Mouse (Mus musculus) megakaryocyte, embryonic 14.5 days (primary cell): Measurements from ENCODE around the gene Glud1. TPM values are rescaled to one million over a fixed set of nuclear protein-coding genes. Genes with fewer than 3 reads are reported as not detected.
A peak's percentile ranks its signal among the peaks of the same experiment; 100 is the strongest.
"Not testable (repeated sequence)": the region's sequence is repeated elsewhere in the genome, so short reads cannot be mapped to it uniquely, and the experiment has no call there.

ENCODE experiments used
- H3K27me3 ChIP-seq: replicated peaks from 2 replicates; pipeline ENCODE3; 2012; ENCODE audit warnings: inconsistent platforms
- H3K36me3 ChIP-seq: replicated peaks from 2 replicates; pipeline ENCODE3; 2012; ENCODE audit warnings: low read length, inconsistent platforms, mixed read lengths
- H3K4me1 ChIP-seq: 2 replicates; pipeline ENCODE4 v1.6.1; 2012; ENCODE audit warnings: inconsistent platforms
- H3K4me3 ChIP-seq: replicated peaks from 2 replicates; pipeline ENCODE3; 2012; ENCODE audit warnings: moderate library complexity, mild to moderate bottlenecking, inconsistent platforms
- H3K9me3 ChIP-seq: 2 replicates; pipeline ENCODE4 v1.6.1; 2012; ENCODE audit warnings: inconsistent platforms
- FLI1 ChIP-seq: IDR thresholded peaks from 2 replicates; pipeline ENCODE4 v1.6.1; 2012; ENCODE audit warnings: low read length, inconsistent platforms, mixed read lengths
- GATA1 ChIP-seq: IDR thresholded peaks from 3 replicates; pipeline ENCODE4 v1.6.1; 2012; ENCODE audit warnings: mixed read lengths, low read length, inconsistent platforms, borderline replicate concordance
- polyA plus RNA-seq: library from polyadenylated mRNA; stranded (reverse); fragments of >175 nt; gene quantifications from 2 replicates; pipeline ENCODE4 v1.2.3, GENCODE M21; 2012; ENCODE audit warnings: low replicate concordance; ENCODE audit not compliant: insufficient read depth

The Glud1 gene
- polyA plus RNA-seq, 1 experiment: 26.7 TPM

DNA sequence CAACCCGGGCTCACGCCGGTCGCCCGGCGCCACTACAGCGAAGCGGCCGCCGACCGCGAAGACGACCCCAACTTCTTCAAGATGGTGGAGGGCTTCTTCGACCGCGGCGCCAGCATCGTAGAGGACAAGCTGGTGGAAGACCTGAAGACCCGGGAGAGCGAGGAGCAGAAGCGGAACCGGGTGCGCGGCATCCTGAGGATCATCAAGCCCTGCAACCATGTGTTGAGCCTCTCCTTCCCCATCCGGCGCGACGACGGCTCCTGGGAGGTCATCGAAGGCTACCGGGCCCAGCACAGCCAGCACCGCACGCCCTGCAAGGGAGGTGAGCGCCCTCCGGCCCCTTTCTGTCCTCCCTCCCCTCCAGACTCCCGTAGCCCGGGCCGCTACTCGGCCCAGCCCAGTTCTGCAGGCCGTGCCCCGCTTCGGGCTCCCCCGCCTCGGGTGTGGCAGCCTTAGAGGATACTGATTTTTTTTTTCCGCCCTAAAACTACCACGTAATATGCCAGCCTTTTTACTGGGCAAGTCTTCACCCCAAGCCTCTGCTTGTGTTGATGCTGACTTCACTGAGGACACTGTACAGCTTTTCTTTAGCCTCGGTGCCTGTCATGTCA lies 599 bp downstream of the Glud1 start:
- TF ChIP-seq FLI1: no peak
- no peak for TF ChIP-seq GATA1
- Histone ChIP-seq H3K4me3 (peak overlapping the region; percentile 97), H3K27me3 (no peaks in the 10 kb centered on the region), H3K4me1 (peaks cover 41% of the 10 kb centered on the region), H3K36me3 (peaks cover 13% of the 10 kb centered on the region), H3K9me3 (no peaks in the 10 kb centered on the region)

- Histone ChIP-seq H3K4me1 (peaks cover 42% of the 10 kb centered on the region), H3K36me3 (peaks cover 17% of the 10 kb centered on the region), H3K9me3 (no peaks in the 10 kb centered on the region), H3K27me3 (no peaks in the 10 kb centered on the region), H3K4me3 (peak overlapping the region; percentile 97)
- no peak for TF ChIP-seq FLI1
These were observed 1.2 kb downstream of the Glud1 start for GRCm38 (mm10) chr14:34311691-34312090.

DNA sequence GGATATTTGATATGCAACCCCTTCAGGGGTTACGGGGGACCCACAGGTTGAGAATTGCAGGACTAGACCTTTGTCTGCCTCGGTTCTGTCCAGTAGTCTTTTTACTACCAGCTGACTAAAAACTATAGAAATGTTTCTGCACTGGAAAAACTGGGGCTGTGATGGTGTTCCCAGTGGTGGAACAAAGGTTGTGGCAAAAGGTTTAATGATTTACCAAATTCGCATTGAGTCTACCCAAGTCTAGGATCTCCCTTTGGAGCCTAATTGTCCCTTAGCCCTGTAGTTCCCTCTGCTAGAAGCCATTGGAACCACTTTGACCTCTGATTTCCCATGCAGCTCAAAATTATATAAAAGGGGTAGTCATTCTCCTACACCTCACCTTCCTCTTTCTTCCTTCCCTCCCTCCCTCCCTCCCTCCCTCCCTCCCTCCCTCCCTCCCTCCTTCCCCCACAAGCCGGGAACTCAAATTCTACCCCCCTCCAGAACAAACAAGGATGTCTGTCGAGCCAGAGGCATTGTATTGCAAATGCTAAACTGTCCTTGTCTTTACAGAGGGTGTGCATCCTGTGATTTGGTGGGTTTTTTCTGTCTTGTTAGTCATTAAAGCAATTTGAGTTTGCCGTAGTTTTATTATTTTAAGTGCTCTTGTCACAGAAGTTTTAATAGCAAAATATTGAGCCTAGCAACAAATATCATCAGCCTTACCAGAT lies 2.0 kb downstream of the Glud1 start:
- Histone ChIP-seq H3K4me1 (peaks cover 39% of the 10 kb centered on the region), H3K36me3 (peaks cover 13% of the 10 kb centered on the region), H3K4me3 (peak overlapping the region; percentile 97), H3K27me3 (no peaks in the 10 kb centered on the region), H3K9me3 (no peaks in the 10 kb centered on the region)
- TF ChIP-seq FLI1: no peak
- no peak for TF ChIP-seq GATA1

- no peaks in the 10 kb centered on the region for H3K9me3 ChIP-seq
- TF ChIP-seq FLI1 (no peak), GATA1 (no peak)
- no peak overlapping the region for H3K4me3 ChIP-seq
- H3K27me3 ChIP-seq: no peaks in the 10 kb centered on the region
- peaks cover 43% of the 10 kb centered on the region for H3K4me1 ChIP-seq
- H3K36me3 ChIP-seq: peaks cover 16% of the 10 kb centered on the region
These were observed 3.1 kb downstream of the Glud1 start for GRCm38 (mm10) chr14:34313612-34314011.

GRCm38 (mm10) chr14:34314383-34314782 lies 3.9 kb downstream of the Glud1 start:
- H3K4me3 ChIP-seq, H3K9me3 ChIP-seq, H3K27me3 ChIP-seq: not testable (repeated sequence)
- H3K36me3 ChIP-seq: peaks cover 16% of the 10 kb centered on the region
- H3K4me1 ChIP-seq: peaks cover 40% of the 10 kb centered on the region

DNA sequence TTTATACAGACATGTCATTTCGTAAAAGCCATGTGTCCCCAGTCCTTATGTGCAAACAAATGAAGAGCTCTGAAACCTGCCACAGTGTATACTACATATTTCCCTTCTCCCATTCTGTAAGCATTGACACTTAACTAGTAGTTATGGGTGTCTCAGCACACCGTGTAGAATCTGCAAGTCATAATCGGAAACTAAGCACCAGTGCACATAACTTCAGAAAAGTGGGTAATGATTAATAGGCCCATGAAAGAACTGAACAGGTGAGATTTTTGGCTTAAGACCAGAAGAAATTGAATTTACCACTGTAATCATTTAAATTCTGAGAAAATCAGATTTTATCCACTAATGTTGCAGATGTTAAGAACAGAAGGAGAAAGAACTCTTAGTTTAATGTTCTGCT lies 4.3 kb downstream of the Glud1 start:
- Histone ChIP-seq H3K36me3 (peaks cover 21% of the 10 kb centered on the region), H3K4me1 (peaks cover 37% of the 10 kb centered on the region), H3K27me3 (no peaks in the 10 kb centered on the region)

GRCm38 (mm10) chr14:34316346-34316745 lies 5.8 kb downstream of the Glud1 start:
- no peaks in the 10 kb centered on the region for H3K9me3 ChIP-seq
- H3K27me3 ChIP-seq: no peaks in the 10 kb centered on the region
- no peak overlapping the region for H3K4me3 ChIP-seq
- H3K4me1 ChIP-seq: peaks cover 36% of the 10 kb centered on the region
- no peak for TF ChIP-seq FLI1
- no peak for TF ChIP-seq GATA1
- H3K36me3 ChIP-seq: peaks cover 36% of the 10 kb centered on the region

More for the DNA sequence above, 4.3 kb downstream of the Glud1 start:
- H3K9me3 ChIP-seq: no peaks in the 10 kb centered on the region
- TF ChIP-seq GATA1: no peak
- TF ChIP-seq FLI1: no peak
- H3K4me3 ChIP-seq: no peak overlapping the region

GRCm38 (mm10) chr14:34317431-34317830 lies 6.9 kb downstream of the Glud1 start:
- Histone ChIP-seq H3K9me3 (no peaks in the 10 kb centered on the region), H3K4me1 (peaks cover 29% of the 10 kb centered on the region), H3K27me3 (no peaks in the 10 kb centered on the region), H3K36me3 (peaks cover 42% of the 10 kb centered on the region), H3K4me3 (no peak overlapping the region)
- TF ChIP-seq FLI1 (no peak), GATA1 (no peak)

DNA sequence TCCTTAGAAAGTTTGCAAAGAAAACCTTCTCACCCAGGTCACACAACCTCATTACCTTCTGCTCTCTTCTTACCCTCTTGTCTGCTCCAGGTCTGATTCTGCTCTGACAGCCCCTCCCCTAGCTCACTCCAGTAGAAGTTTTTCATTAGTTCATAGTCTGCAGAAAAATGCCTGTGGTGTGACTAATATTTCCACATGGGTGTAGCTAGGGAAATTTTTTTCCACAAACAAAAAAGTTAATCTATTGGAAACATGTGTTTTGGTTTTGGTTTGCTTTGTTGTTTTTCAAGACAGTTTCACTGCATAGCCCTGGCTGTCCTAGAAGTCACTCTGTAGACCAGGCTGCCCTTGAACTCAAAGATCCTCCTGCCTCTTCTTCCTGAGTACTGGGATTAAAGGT lies 7.6 kb downstream of the Glud1 start:
- no peak for TF ChIP-seq FLI1
- TF ChIP-seq GATA1: no peak
- Histone ChIP-seq H3K4me3 (no peak overlapping the region), H3K4me1 (peaks cover 22% of the 10 kb centered on the region), H3K9me3 (no peaks in the 10 kb centered on the region), H3K36me3 (peaks cover 43% of the 10 kb centered on the region), H3K27me3 (no peaks in the 10 kb centered on the region)

DNA sequence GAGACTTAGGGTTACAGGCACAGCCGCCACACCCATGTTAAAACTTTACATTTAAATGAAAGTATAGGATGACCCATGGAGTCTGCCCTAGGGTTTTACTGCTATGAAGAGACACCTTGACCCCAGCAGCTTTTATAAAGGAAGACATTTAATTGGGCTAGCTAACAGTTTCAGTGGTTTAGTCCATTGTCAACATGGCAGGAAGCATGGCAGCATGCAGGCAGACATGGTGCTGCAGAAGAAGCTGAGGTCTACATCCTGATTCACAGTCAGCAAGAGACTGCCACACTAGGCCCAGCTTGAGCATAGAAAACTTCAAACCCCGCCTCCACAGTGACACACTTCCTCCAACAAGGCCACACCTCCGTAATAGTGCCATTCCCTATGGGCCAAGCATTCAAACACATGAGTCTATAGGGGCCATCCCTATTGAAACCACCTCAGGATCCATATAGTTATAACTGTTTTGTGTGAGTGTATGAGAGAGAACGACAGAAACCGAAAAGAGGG lies 13.1 kb downstream of the Glud1 start:
- H3K4me3 ChIP-seq: no peak overlapping the region
- H3K27me3 ChIP-seq: no peaks in the 10 kb centered on the region
- H3K36me3 ChIP-seq: peaks cover 76% of the 10 kb centered on the region
- H3K9me3 ChIP-seq: no peaks in the 10 kb centered on the region
- no peak for TF ChIP-seq GATA1
- no peak for TF ChIP-seq FLI1
- peaks cover 16% of the 10 kb centered on the region; the same call in 1 of the 2 replicates for H3K4me1 ChIP-seq

DNA sequence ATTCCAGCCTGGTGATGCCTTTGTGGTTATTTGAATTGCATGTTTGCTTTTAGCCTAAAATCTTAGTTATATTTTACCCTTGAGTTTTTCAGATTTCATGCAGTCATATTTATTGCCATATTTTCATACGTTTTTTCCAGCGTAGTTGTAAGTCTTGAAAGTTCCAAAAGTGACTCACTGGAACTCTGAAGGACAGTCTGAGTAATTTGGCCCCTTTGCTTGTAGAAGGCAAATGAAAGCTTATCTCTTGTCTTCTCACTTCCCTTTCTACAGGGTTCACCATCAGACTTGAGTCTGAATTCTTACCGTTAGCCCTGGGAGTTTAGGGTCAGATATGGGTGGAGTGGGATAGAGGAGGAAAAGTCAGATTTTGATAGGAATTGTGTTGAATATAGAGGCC lies 16.1 kb downstream of the Glud1 start:
- Histone ChIP-seq H3K27me3 (no peaks in the 10 kb centered on the region), H3K36me3 (peaks cover 79% of the 10 kb centered on the region), H3K9me3 (no peaks in the 10 kb centered on the region), H3K4me1 (peaks cover 16% of the 10 kb centered on the region; the same call in 1 of the 2 replicates), H3K4me3 (no peak overlapping the region)
- TF ChIP-seq GATA1 (no peak), FLI1 (no peak)
